Mouse (Mus musculus) heart, embryonic 16.5 days (tissue): Measurements from ENCODE around the gene Cacng7. TPM values are rescaled to one million over a fixed set of nuclear protein-coding genes. Genes with fewer than 3 reads are reported as not detected.

ENCODE experiments used
- ATAC-seq: fragments of 200-750 bp; cut with Nextera tagmentation; replicated peaks from 2 replicates; pipeline ENCODE4 v1.8.0; 2017; ENCODE audit warnings: moderate number of reproducible peaks; ENCODE audit not compliant: insufficient read depth, low FRiP score; ENCODE audit errors: extremely low read depth
- H3K27ac ChIP-seq: fragments of 300-500 bp; sonication (generic); 2 replicates; pipeline ENCODE4 v1.5.1; 2014; ENCODE audit warnings: mild to moderate bottlenecking, low read length, control low read depth, moderate library complexity
- H3K27me3 ChIP-seq: fragments of 300-500 bp; sonication (generic); 2 replicates; pipeline ENCODE4 v1.6.1; 2014; ENCODE audit warnings: low read length, mixed read lengths; ENCODE audit not compliant: control insufficient read depth, insufficient read depth
- H3K36me3 ChIP-seq: fragments of 300-500 bp; sonication (generic); 2 replicates; pipeline ENCODE4 v1.6.1; 2014; ENCODE audit not compliant: control insufficient read depth, insufficient read depth
- H3K4me1 ChIP-seq: fragments of 300-500 bp; sonication (generic); 2 replicates; pipeline ENCODE4 v1.6.1; 2014; ENCODE audit warnings: low read length, mixed read lengths; ENCODE audit not compliant: control insufficient read depth, insufficient read depth
- H3K4me2 ChIP-seq: fragments of 300-500 bp; sonication (generic); 2 replicates; pipeline ENCODE4 v1.6.1; 2014; ENCODE audit warnings: low read depth, mild to moderate bottlenecking, control low read depth, low read length
- H3K4me3 ChIP-seq: fragments of 300-500 bp; sonication (generic); 2 replicates; pipeline ENCODE4 v1.5.1; 2014; ENCODE audit warnings: mild to moderate bottlenecking, control low read depth, low read length
- H3K9ac ChIP-seq: fragments of 300-500 bp; sonication (generic); 2 replicates; pipeline ENCODE4 v1.6.1; 2014; ENCODE audit warnings: low read length, control low read depth
- H3K9me3 ChIP-seq: fragments of 300-500 bp; sonication (generic); replicated peaks from 2 replicates; pipeline ENCODE4 v1.6.1; 2016; ENCODE audit warnings: low read length; ENCODE audit not compliant: control insufficient read depth
- WGBS: fragments of 180-500 bp; shearing (Covaris S2); extraction: QIAGEN DNeasy Blood & Tissue Kit; methylation state at CpG from one replicate; pipeline ENCODE4 v1.1.7; 2014; 5-methylcytosine and 5-hydroxymethylcytosine counted together
- polyA plus RNA-seq: library from polyadenylated mRNA; unstranded; fragments of >200 nt; fragmentation: Nextera tagmentation; extraction: Ambion mirVana; gene quantifications from 2 replicates; pipeline ENCODE4 v1.2.1, GENCODE M21; 2015

The Cacng7 gene
- polyA plus RNA-seq, 1 experiment from 2014 or later: 0.16 TPM

DNA sequence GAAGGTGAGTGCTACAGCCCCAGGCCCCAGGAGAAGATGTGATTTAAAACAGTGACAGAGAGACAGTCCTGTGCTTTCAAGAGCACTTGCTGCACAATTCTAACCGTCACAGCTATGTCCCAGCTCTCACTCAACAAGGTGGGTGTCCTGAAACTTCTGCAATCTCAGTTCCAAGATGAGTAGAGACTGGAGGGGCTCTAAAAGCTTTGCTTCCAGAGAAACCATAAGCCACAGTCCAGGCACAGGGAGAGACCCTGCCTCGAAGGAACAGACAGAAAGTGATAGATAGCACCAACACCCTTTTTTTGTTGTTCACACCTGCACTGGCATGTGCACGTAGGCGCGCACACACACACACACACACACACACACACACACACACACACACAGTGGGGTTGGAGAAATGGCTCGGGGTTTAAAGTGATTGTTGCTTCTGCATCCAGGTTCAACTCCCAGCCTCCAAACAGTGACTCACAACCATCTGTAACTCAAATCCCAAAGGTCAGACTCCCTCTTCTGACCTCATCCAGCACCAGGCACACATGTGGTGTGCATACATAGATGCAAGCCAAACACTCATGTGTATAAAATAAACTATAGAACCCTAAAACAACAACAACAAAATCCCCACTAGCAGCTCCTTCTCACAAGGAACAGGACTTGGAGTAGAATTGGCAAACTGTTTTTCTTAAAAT lies 53.4 kb downstream of the Cacng7 start:
- Histone ChIP-seq H3K4me1 (peaks cover 4% of the 10 kb centered on the region), H3K4me2 (no peak overlapping the region), H3K4me3 (no peak overlapping the region), H3K27me3 (peaks cover 2% of the 10 kb centered on the region; the same call in 1 of the 2 replicates), H3K27ac (no peak overlapping the region), H3K9ac (no peak overlapping the region), H3K9me3 (no peaks in the 10 kb centered on the region), H3K36me3 (no peaks in the 10 kb centered on the region)
- 70% methylated on average over 6 of the region's 6 CpGs for WGBS
- ATAC-seq: no peak

DNA sequence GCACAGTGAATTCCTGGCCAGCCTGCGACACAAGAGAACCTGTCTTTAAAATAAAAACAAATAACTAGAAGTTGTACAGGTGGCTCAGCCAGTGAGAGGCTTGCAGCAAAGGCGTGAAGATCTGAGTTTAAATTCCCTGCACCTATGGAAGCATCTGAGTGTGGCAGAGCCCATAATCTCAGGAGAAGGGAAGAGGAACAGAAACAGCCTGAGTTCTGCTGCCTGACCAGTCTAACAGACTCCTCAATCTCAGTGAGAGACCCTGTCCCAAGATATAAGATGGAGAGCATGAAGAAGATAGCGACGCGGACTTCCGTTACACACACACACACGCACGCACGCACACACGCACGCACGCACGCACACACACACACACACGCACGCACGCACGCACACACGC lies 55.0 kb downstream of the Cacng7 start:
- H3K9ac ChIP-seq: no peak overlapping the region
- ATAC-seq: no peak
- H3K4me3 ChIP-seq: no peak overlapping the region
- H3K27me3 ChIP-seq: peaks cover 9% of the 10 kb centered on the region; the same call in 1 of the 2 replicates
- H3K36me3 ChIP-seq: no peaks in the 10 kb centered on the region
- WGBS: 77% methylated on average over 18 of the region's 18 CpGs
- no peak overlapping the region for H3K4me2 ChIP-seq
- H3K27ac ChIP-seq: no peak overlapping the region
- no peaks in the 10 kb centered on the region for H3K9me3 ChIP-seq
- peaks cover 4% of the 10 kb centered on the region for H3K4me1 ChIP-seq

DNA sequence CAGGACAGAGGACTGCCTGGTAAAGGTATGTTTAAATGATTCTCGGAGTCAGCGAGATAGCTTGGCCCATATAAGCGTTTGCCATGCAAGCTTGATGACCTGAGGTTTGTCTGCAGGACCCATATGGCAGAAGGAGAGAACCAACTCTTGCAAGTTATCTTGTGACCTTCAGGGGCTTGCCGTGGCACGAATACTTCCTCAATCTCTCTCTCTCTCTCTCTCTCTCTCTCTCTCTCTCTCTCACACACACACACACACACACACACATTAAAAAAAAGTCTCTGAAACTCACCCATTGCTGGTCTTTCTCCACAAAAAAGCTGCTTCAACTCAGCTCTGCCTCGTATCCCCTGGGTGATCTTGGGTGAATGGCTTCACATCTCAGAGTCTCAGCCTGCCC lies 56.1 kb downstream of the Cacng7 start:
- Histone ChIP-seq H3K9me3 (no peaks in the 10 kb centered on the region), H3K27ac (no peak overlapping the region), H3K4me2 (no peak overlapping the region), H3K9ac (no peak overlapping the region), H3K27me3 (peaks cover 9% of the 10 kb centered on the region; the same call in 1 of the 2 replicates), H3K36me3 (no peaks in the 10 kb centered on the region), H3K4me1 (peaks cover 4% of the 10 kb centered on the region), H3K4me3 (no peak overlapping the region)
- 43% methylated on average over 6 of the region's 6 CpGs for WGBS
- ATAC-seq: no peak

DNA sequence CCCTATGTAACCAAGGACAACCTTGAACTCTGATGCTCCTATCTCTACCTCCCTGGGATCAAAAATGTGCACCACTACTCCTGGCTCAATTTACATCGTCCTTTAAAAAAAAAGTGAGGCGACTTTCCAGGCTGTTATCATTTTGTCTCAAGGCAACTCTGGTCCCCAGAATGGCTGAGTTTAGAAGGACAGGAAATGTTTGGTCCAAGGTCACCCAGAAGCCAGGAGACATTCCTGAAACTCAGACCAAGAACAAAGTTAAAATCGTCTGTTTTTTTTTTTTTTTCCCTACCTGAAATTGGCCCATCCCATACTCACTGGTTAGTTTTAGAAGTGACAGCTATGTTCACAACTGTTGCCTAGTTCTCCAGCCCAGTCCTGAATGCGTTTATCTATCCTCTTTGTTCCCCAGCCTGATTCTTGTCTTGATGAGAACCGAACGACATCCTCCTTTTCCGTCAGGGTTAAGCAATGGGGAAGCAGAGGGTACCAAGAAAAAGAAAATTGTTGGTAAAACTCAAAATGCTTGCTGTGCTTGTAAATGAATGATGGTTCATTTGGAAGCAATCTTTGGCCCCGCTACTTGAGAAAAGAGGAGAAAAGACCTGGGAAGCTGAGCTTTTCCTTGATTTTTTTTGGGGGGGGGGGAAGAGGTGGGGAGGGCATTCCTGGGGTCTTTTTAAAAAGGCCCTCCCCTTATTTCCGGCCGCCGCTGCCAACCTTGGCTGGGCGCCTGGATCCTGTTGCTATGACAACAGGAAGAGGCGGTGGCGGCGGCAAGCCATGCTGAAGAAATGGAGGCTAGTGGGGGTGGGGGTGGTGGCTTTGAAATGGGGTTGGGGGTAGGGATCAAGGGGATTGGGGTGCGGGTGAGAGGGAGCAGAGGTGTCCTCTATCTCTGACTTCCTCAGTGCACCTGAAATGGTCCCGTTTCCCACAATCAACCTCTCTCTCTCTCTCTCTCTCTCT lies 57.0 kb downstream of the Cacng7 start:
- Histone ChIP-seq H3K9me3 (no peaks in the 10 kb centered on the region), H3K4me3 (peak overlapping the region; percentile 6; the same call in 1 of the 2 replicates), H3K4me2 (peak overlapping the region; percentile 42), H3K27me3 (peaks cover 9% of the 10 kb centered on the region; the same call in 1 of the 2 replicates), H3K36me3 (no peaks in the 10 kb centered on the region), H3K27ac (no peak overlapping the region), H3K9ac (no peak overlapping the region), H3K4me1 (peaks cover 4% of the 10 kb centered on the region)
- ATAC-seq: no peak
- WGBS: 2% methylated on average over 15 of the region's 17 CpGs

DNA sequence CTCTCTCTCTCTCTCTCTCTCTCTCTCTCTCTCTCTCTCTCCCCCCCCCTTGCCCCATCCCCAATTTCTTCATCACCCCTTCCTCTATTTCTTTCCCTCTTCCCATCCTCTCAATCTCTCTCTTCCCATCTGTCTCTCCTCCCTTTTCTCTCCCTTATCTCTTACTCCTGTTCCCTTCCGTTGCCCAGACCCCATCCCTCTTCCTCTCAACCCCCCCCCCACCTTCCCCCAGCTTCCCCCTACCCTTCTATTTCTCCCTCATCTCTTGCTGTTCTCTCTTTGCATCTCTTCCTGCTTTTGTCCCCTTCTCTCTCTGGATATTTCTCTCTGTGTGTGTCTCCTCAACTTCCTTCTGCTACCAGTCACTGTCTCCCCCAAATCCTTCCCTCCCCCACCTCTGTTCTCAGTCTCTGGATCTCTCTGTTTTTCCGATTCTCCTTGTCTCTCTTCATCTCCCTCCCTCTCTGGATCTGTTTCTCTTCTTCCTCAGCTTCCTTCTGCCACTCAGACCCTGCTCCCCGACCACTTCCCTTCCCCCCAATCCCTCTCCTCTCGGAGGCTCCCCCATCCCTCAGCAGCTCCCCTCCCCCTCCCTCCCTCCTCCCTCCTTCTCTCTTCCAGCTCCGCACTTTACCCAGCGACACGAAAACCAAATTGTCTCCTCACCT lies 57.8 kb downstream of the Cacng7 start, which contains the start of gene Cacng8:
TSS of gene Cacng8 (plus strand) at position 271 of the 668 bp plus-strand sequence.
- H3K4me2 ChIP-seq: peak within 1 kb of the TSS; percentile 42
- H3K27ac ChIP-seq: no peak within 1 kb of the TSS
- WGBS: 1% methylated on average over 7 of the region's 7 CpGs
- peak within 1 kb of the TSS; percentile 18 for H3K4me3 ChIP-seq
- H3K27me3 ChIP-seq: peaks cover 9% of the 10 kb centered on the region; the same call in 1 of the 2 replicates
- H3K9me3 ChIP-seq: no peaks in the 10 kb centered on the region
- H3K36me3 ChIP-seq: no peaks in the 10 kb centered on the region
- H3K9ac ChIP-seq: no peak within 1 kb of the TSS
- ATAC-seq: no peak
- H3K4me1 ChIP-seq: peaks cover 4% of the 10 kb centered on the region

DNA sequence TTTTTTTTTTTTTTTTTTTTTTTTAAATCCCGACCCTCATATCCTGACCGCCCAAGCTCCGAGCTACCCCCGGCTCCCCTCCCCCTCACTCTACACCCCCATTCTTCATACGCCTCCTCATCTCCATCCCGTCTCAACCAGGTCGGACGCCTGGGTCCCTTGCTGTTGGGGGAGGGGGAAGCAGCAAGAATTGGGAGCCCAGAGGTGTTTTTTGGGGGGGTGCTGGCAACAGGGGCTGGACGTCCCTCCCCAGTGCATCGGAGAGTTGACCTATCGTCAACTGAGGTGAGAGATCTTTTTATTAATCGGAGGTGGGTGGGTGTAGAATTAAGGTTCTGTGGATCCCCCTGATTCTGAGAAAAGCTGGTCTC lies 58.3 kb downstream of the Cacng7 start:
- 6% methylated on average over 12 of the region's 12 CpGs for WGBS
- Histone ChIP-seq H3K4me2 (peak overlapping the region; percentile 42), H3K36me3 (no peaks in the 10 kb centered on the region), H3K27ac (no peak overlapping the region), H3K9ac (no peak overlapping the region), H3K4me3 (peak overlapping the region; percentile 18), H3K27me3 (peaks cover 9% of the 10 kb centered on the region; the same call in 1 of the 2 replicates), H3K9me3 (no peaks in the 10 kb centered on the region), H3K4me1 (peaks cover 4% of the 10 kb centered on the region)
- ATAC-seq: no peak

DNA sequence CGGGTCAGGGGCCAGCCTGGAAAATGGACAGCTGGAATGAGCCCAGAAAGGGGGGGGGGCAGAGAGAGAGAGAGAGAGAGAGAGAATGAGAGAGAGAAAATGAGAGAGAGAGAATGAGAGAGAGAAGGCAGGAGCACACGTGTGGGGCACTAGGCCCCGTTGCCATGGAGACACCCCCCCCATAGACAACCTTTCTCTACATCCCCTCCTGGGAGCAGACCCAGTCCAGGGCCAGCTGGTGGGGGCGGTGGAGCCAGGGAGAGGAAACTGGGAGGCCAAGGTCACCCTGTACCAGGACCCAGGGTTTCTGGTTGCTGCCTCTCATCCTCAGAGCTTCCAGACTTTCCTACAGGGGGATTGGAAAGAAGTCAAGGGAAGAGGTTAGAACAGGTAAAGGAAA lies 59.1 kb downstream of the Cacng7 start:
- Histone ChIP-seq H3K36me3 (no peaks in the 10 kb centered on the region), H3K4me3 (no peak overlapping the region), H3K4me1 (peaks cover 4% of the 10 kb centered on the region), H3K4me2 (no peak overlapping the region), H3K9ac (no peak overlapping the region), H3K27ac (no peak overlapping the region), H3K9me3 (no peaks in the 10 kb centered on the region), H3K27me3 (peaks cover 9% of the 10 kb centered on the region; the same call in 1 of the 2 replicates)
- WGBS: 28% methylated on average over 4 of the region's 4 CpGs
- ATAC-seq: no peak

DNA sequence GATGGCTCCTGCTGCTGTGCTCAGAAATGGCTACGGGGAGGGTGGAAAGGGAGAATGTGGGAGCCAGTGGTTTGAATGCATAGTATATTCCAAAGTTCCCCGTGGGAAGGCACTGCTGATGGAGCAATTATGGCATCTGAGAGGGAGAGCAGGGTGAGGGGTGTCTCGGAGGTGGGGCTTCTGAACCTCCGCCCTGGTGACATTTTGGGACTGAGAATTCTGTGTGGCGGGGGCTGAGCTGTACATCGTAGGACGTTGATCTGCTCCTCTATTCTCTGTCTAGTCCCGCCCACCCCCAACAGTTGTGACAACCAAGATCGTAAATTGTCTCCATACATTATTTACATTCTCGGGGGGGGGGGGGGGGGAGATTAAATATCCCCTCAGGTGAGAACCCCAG lies 64.6 kb downstream of the Cacng7 start:
- Histone ChIP-seq H3K9ac (no peak overlapping the region), H3K9me3 (no peaks in the 10 kb centered on the region), H3K27me3 (no peaks in the 10 kb centered on the region), H3K4me3 (no peak overlapping the region), H3K36me3 (no peaks in the 10 kb centered on the region), H3K4me2 (no peak overlapping the region), H3K27ac (no peak overlapping the region), H3K4me1 (no peaks in the 10 kb centered on the region)
- ATAC-seq: no peak
- 81% methylated on average over 9 of the region's 10 CpGs for WGBS
